Mouse (Mus musculus) limb, embryonic 14.5 days (tissue): Measurements from ENCODE around the gene Rin3. TPM values are rescaled to one million over a fixed set of nuclear protein-coding genes. Genes with fewer than 3 reads are reported as not detected.
A peak's percentile ranks its signal among the peaks of the same experiment; 100 is the strongest.

Source experiments
- ATAC-seq: fragments of 200-750 bp; cut with Nextera tagmentation; 2 replicates; pipeline ENCODE4 v1.8.0; 2017; ENCODE audit warnings: low read depth, moderate number of reproducible peaks, moderate TSS enrichment; ENCODE audit not compliant: low FRiP score
- DNase-seq: peaks from one replicate; pipeline ENCODE4 v3.0.0-alpha.2; 2015; ENCODE audit warnings: low spot score
- H3K27ac ChIP-seq: fragments of 300-500 bp; sonication (generic); replicated peaks from 2 replicates; pipeline ENCODE4 v1.5.1; 2014; ENCODE audit warnings: low read depth, mild to moderate bottlenecking, low read length, moderate library complexity, mixed read lengths
- H3K27me3 ChIP-seq: fragments of 300-500 bp; sonication (generic); 2 replicates; pipeline ENCODE4 v1.6.1; 2014; ENCODE audit warnings: low read length, mixed read lengths; ENCODE audit not compliant: control insufficient read depth, insufficient read depth
- H3K36me3 ChIP-seq: fragments of 300-500 bp; sonication (generic); 2 replicates; pipeline ENCODE4 v1.6.1; 2014; ENCODE audit warnings: mild to moderate bottlenecking, low read length, moderate library complexity, mixed read lengths; ENCODE audit not compliant: control insufficient read depth, insufficient read depth
- H3K4me1 ChIP-seq: fragments of 300-500 bp; sonication (generic); 2 replicates; pipeline ENCODE4 v1.6.1; 2014; ENCODE audit warnings: antibody characterized with exemption, low read length, mixed read lengths; ENCODE audit not compliant: control insufficient read depth, insufficient read depth
- H3K4me2 ChIP-seq: fragments of 300-500 bp; sonication (generic); replicated peaks from 2 replicates; pipeline ENCODE4 v1.6.1; 2014; ENCODE audit warnings: low read depth, mild to moderate bottlenecking, low read length, moderate library complexity; ENCODE audit not compliant: severe bottlenecking
- H3K4me3 ChIP-seq: fragments of 300-500 bp; sonication (generic); replicated peaks from 2 replicates; pipeline ENCODE4 v1.5.1; 2014; ENCODE audit warnings: low read length
- H3K9ac ChIP-seq: fragments of 300-500 bp; sonication (generic); 2 replicates; pipeline ENCODE4 v1.6.1; 2014; ENCODE audit warnings: mild to moderate bottlenecking, low read depth, low read length, moderate library complexity; ENCODE audit not compliant: severe bottlenecking
- H3K9me3 ChIP-seq: fragments of 300-500 bp; sonication (generic); 2 replicates; pipeline ENCODE4 v1.6.1; 2016; ENCODE audit warnings: low read length; ENCODE audit not compliant: control insufficient read depth
- POLR2A ChIP-seq: fragments of 200-500 bp; IDR thresholded peaks from 2 replicates; pipeline ENCODE4 v1.8.0; 2012; ENCODE audit warnings: inconsistent platforms, mild to moderate bottlenecking, moderate library complexity, borderline replicate concordance; ENCODE audit not compliant: insufficient read depth, insufficient read length; ENCODE audit errors: extremely low read depth
- WGBS: fragments of 180-500 bp; shearing (Covaris S2); extraction: QIAGEN DNeasy Blood & Tissue Kit; methylation state at CpG from one replicate; pipeline ENCODE4 v1.1.7; 2014; 5-methylcytosine and 5-hydroxymethylcytosine counted together
- polyA plus RNA-seq, 2 experiments: library from polyadenylated mRNA; depleted of rRNA in 1 of 2; stranded (reverse) in 1 of 2; unstranded in 1 of 2; fragments of >200 nt; fragmentation: Nextera tagmentation in 1 of 2; extraction: Ambion mirVana in 1 of 2; gene quantifications; 2 replicates each; pipeline versions ENCODE4 v1.2.1 to v1.2.3; 2012 to 2014

The Rin3 gene
- polyA plus RNA-seq (2012; rRNA removed), result 10.0 and 11.9 TPM in 2 replicates
- 9.4 and 10.8 TPM in 2 replicates for polyA plus RNA-seq (2014; fragmentation: Nextera tagmentation; extraction: Ambion mirVana)

GRCm38 (mm10) chr12:102282763-102283482 lies at the start of gene Rin3:
Gene Rin3 (plus strand): TSS chr12:102283048.
- 1% methylated on average over 59 of the region's 75 CpGs for WGBS
- Histone ChIP-seq H3K9me3 (no peaks in the 10 kb centered on the region; the same call in 1 of the 2 replicates), H3K4me2 (peak within 1 kb of the TSS; percentile 95), H3K27me3 (no peaks in the 10 kb centered on the region), H3K36me3 (no peaks in the 10 kb centered on the region), H3K9ac (peak within 1 kb of the TSS; percentile 81), H3K4me1 (peaks cover 20% of the 10 kb centered on the region), H3K27ac (peak within 1 kb of the TSS; percentile 55; the same call in 1 of the 2 replicates), H3K4me3 (peak within 1 kb of the TSS; percentile 62)
- ATAC-seq, result peak; percentile 39
- 0 out of 2 replicates have a peak, but pooled peaks have one; percentile 10 for TF ChIP-seq POLR2A
- no peak for DNase-seq

- 65% methylated on average over 3 of the region's 3 CpGs for WGBS
- Histone ChIP-seq H3K4me2 (no peak overlapping the region), H3K4me1 (peaks cover 3% of the 10 kb centered on the region; the same call in 1 of the 2 replicates), H3K9me3 (no peaks in the 10 kb centered on the region), H3K36me3 (no peaks in the 10 kb centered on the region), H3K27ac (no peak overlapping the region), H3K27me3 (no peaks in the 10 kb centered on the region), H3K9ac (no peak overlapping the region), H3K4me3 (no peak overlapping the region)
- ATAC-seq (no peak), DNase-seq (no peak)
- no peak for TF ChIP-seq POLR2A
These were observed 47.3 kb upstream of the Rin3 start for GRCm38 (mm10) chr12:102235551-102235950.

GRCm38 (mm10) chr12:102236317-102236716 lies 46.5 kb upstream of the Rin3 start:
- no peak overlapping the region for H3K27ac ChIP-seq
- H3K9me3 ChIP-seq, result no peaks in the 10 kb centered on the region
- H3K9ac ChIP-seq, result no peak overlapping the region
- H3K4me1 ChIP-seq, result peaks cover 3% of the 10 kb centered on the region; the same call in 1 of the 2 replicates
- 77% methylated on average over 6 of the region's 6 CpGs for WGBS
- no peak overlapping the region for H3K4me2 ChIP-seq
- ATAC-seq, result no peak
- TF ChIP-seq POLR2A, result no peak
- H3K27me3 ChIP-seq, result no peaks in the 10 kb centered on the region
- no peak for DNase-seq
- no peaks in the 10 kb centered on the region for H3K36me3 ChIP-seq
- H3K4me3 ChIP-seq, result no peak overlapping the region

- H3K27ac ChIP-seq, result no peak overlapping the region
- no peak for DNase-seq
- H3K27me3 ChIP-seq, result no peaks in the 10 kb centered on the region
- H3K9ac ChIP-seq, result no peak overlapping the region
- peaks cover 7% of the 10 kb centered on the region; the same call in 1 of the 2 replicates for H3K4me1 ChIP-seq
- no peaks in the 10 kb centered on the region for H3K9me3 ChIP-seq
- TF ChIP-seq POLR2A, result no peak
- no peaks in the 10 kb centered on the region for H3K36me3 ChIP-seq
- 0 out of 2 replicates have a peak, but pooled peaks have one; percentile 23 for ATAC-seq
- no peak overlapping the region for H3K4me2 ChIP-seq
- WGBS, result 73% methylated on average over 6 of the region's 6 CpGs
- H3K4me3 ChIP-seq, result no peak overlapping the region
These were observed 40.6 kb upstream of the Rin3 start for GRCm38 (mm10) chr12:102242076-102242722.

GRCm38 (mm10) chr12:102243915-102244314 lies 38.9 kb upstream of the Rin3 start:
- Histone ChIP-seq H3K27me3 (no peaks in the 10 kb centered on the region), H3K9ac (no peak overlapping the region), H3K27ac (no peak overlapping the region), H3K4me1 (0 out of 2 replicates have a peak, but pooled peaks cover 4% of the 10 kb centered on the region), H3K36me3 (no peaks in the 10 kb centered on the region), H3K4me3 (no peak overlapping the region), H3K4me2 (no peak overlapping the region), H3K9me3 (no peaks in the 10 kb centered on the region)
- ATAC-seq (peak; percentile 52; the same call in 1 of the 2 replicates), DNase-seq (peak; percentile 20)
- TF ChIP-seq POLR2A, result no peak
- 33% methylated on average over 1 of the region's 1 CpGs for WGBS
